Mouse (Mus musculus): ENCODE data around the gene Cdh4.

DNA sequence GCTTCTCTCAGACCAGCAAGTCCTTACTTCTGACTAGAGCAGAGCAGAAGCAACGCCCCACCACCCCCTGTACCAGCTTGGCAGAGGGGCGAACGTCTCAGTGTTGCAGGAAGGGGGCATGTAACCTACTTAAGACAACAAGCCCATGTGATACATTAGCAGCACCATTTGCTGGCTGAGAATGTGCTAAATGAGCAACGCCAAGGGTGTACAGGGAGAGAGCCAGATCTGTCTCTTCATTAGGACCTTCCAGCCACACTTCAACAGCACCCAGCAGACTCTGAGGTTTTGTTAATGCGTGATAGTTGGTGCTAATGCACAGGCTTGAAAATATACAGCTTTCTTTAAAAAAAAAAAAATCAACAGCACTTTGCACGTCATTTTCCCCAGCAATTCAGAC lies 300.6 kb downstream of the Cdh4 start:
- no peak for TF ChIP-seq POLR2A (IDR thresholded peaks at IDR 0.05; ENCODE audit: borderline replicate concordance, insufficient read depth, low read length)
- no peak for TF ChIP-seq CTCF (IDR thresholded peaks at IDR 0.05; ENCODE audit: borderline replicate concordance, insufficient read depth, low read depth, low read length)

All from cerebellum, adult 2 months (tissue).